Mouse (Mus musculus) liver, embryonic 14.5 days (tissue): ENCODE data around the gene Cnih2. TPM values are rescaled to one million over a fixed set of nuclear protein-coding genes. Genes with fewer than 3 reads are reported as not detected.
A peak's percentile ranks its signal among the peaks of the same experiment; 100 is the strongest.

Experiments used
- ATAC-seq: fragments of 200-750 bp; cut with Nextera tagmentation; 2 replicates; pipeline ENCODE4 v1.8.0; 2017; ENCODE audit warnings: moderate number of reproducible peaks, mild to moderate bottlenecking, moderate library complexity; ENCODE audit not compliant: insufficient read depth
- DNase-seq, 3 experiments: peaks; one replicate each; pipeline ENCODE4 v3.0.0-alpha.2; 2012 to 2013; ENCODE audit warnings: low read depth in 3 of 3, low spot score in 3 of 3
- H3K27ac ChIP-seq: fragments of 300-500 bp; sonication (generic); 2 replicates; pipeline ENCODE4 v1.5.1; 2014; ENCODE audit warnings: moderate library complexity, mild to moderate bottlenecking, control low read depth, inconsistent platforms
- H3K27me3 ChIP-seq: fragments of 300-500 bp; sonication (generic); 2 replicates; pipeline ENCODE4 v1.6.1; 2014; ENCODE audit warnings: mild to moderate bottlenecking, low read length, moderate library complexity; ENCODE audit not compliant: control insufficient read depth, insufficient read depth
- H3K36me3 ChIP-seq: fragments of 300-500 bp; sonication (generic); replicated peaks from 2 replicates; pipeline ENCODE4 v1.6.1; 2014; ENCODE audit warnings: low read depth; ENCODE audit not compliant: control insufficient read depth, insufficient read depth
- H3K4me1 ChIP-seq, 2 experiments: fragments of 200-500 bp in 1 of 2; fragments of 300-500 bp in 1 of 2; sonication (generic) in 1 of 2; replicated peaks; 2 replicates each; pipeline ENCODE4 v1.6.1; 2012 to 2014; ENCODE audit warnings: antibody characterized with exemption in 1 of 2, inconsistent platforms in 1 of 2, low read length in 1 of 2; ENCODE audit not compliant: control insufficient read depth in 2 of 2, insufficient read depth in 2 of 2
- H3K4me2 ChIP-seq: fragments of 300-500 bp; sonication (generic); 2 replicates; pipeline ENCODE4 v1.6.1; 2014; ENCODE audit warnings: low read depth, mild to moderate bottlenecking, control low read depth, moderate library complexity
- H3K4me3 ChIP-seq, 2 experiments: fragments of 200-500 bp in 1 of 2; fragments of 300-500 bp in 1 of 2; sonication (generic) in 1 of 2; 2 replicates each; pipeline ENCODE4 v1.5.1; 2012 to 2014; ENCODE audit warnings: low read depth in 2 of 2, low read length in 2 of 2, mild to moderate bottlenecking in 2 of 2, control low read depth in 1 of 2, inconsistent platforms in 1 of 2, moderate library complexity in 1 of 2; ENCODE audit not compliant: insufficient read depth in 1 of 2
- H3K9ac ChIP-seq: fragments of 300-500 bp; sonication (generic); replicated peaks from 2 replicates; pipeline ENCODE4 v1.6.1; 2014; ENCODE audit warnings: mild to moderate bottlenecking, control low read depth, moderate library complexity
- H3K9me3 ChIP-seq: fragments of 300-500 bp; sonication (generic); 2 replicates; pipeline ENCODE4 v1.6.1; 2016; ENCODE audit warnings: low read length, mixed read lengths; ENCODE audit not compliant: control insufficient read depth
- CTCF ChIP-seq: IDR thresholded peaks from 2 replicates; pipeline ENCODE4 v1.5.1; 2016; ENCODE audit warnings: antibody characterized with exemption, low read depth, control low read depth
- EP300 ChIP-seq: IDR thresholded peaks from 2 replicates; pipeline ENCODE4 v1.6.1; 2016; ENCODE audit warnings: antibody characterized with exemption, low read depth
- WGBS: fragments of 180-500 bp; shearing (Covaris S2); extraction: QIAGEN DNeasy Blood & Tissue Kit; methylation state at CpG from one replicate; pipeline ENCODE4 v1.1.7; 2014; ENCODE audit not compliant: insufficient replicate concordance; 5-methylcytosine and 5-hydroxymethylcytosine counted together
- polyA plus RNA-seq, 2 experiments: library from polyadenylated mRNA; depleted of rRNA in 1 of 2; stranded (reverse) in 1 of 2; unstranded in 1 of 2; fragments of >200 nt; fragmentation: Nextera tagmentation in 1 of 2; extraction: Ambion mirVana in 1 of 2; gene quantifications; 2 replicates each; pipeline versions ENCODE4 v1.2.1 to v1.2.3; 2012 to 2014

Cnih2 gene
- polyA plus RNA-seq, 2 experiments = 0.50 to 0.63 TPM

DNA sequence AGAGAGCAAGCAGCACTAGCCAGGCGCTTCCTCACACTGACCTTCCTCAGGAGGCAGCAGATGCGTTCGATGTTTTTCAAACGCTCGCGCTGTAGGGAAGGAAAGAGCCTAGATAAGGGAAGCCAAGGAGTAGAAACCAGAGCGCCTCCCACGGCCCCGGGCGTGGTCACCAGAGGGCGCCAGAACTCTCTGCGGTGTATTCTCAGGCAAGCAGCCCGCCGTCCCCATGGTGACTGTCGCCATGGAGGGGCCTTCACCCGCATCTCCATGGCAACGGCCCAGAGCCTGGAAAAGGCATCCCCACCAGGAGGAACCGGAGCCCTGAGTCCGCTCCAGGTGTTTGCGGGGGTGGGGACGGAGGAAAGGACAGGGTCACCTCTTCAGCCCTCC is 4.1 kb downstream of the Cnih2 start:
- no peaks in the 10 kb centered on the region for H3K36me3 ChIP-seq
- peak; percentile 69 for ATAC-seq
- H3K4me3 ChIP-seq = no peak overlapping the region
- H3K4me2 ChIP-seq = no peak overlapping the region
- peaks cover 4 to 13% of the 10 kb centered on the region in 2 experiments for H3K4me1 ChIP-seq
- H3K9me3 ChIP-seq = no peaks in the 10 kb centered on the region
- under 1% methylated on average over 21 of the region's 21 CpGs for WGBS
- no peak overlapping the region for H3K27ac ChIP-seq
- TF ChIP-seq CTCF = peak; percentile 94
- TF ChIP-seq EP300 = no peak
- no peak overlapping the region for H3K9ac ChIP-seq
- DNase-seq = peak; percentile 68 to 72 (median 69)
- H3K27me3 ChIP-seq = no peaks in the 10 kb centered on the region; the same call in none of the 2 replicates

DNA sequence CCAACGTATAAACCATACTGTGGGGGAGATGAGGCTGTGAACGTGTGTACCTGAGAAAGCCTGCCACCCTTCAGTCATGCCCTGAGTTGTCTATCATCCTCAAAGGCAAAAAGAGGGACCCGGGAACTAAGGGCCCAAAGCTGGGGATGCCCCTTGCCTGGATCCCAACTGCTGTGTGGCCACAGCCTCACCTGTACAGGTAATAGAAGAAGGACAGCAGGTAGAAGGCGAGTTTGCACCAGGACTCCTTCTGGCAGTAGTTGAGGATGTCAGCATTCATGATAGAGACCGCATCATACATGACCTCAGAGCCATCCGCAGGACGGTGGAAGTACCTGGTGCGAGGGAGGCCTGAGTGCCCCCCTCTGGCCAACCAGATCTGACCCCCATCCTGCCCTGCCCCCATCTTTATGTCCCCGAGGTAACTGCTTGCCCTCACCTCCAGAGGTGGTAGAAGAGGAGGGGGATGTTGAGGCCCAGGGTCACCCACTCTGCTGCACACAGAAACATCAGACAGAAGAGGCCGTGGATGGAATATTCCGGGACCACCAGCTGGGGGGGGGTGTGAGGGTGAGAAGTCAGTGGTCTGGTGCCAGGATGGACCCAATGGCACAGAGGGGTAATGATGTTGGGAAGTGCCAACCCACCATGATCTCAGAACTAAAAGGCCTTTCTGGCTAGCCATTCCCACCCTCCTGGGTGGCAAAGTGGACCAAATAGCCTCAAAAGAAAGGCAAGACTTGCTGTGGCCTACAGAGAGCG is 4.7 kb downstream of the Cnih2 start:
- no peak for ATAC-seq
- Histone ChIP-seq H3K9me3 (no peaks in the 10 kb centered on the region), H3K4me1 (peaks cover 7 to 17% of the 10 kb centered on the region in 2 experiments), H3K27me3 (no peaks in the 10 kb centered on the region; the same call in none of the 2 replicates), H3K36me3 (no peaks in the 10 kb centered on the region), H3K9ac (no peak overlapping the region), H3K27ac (no peak overlapping the region), H3K4me2 (no peak overlapping the region), H3K4me3 (no peak overlapping the region)
- no peak for TF ChIP-seq EP300
- TF ChIP-seq CTCF = no peak
- WGBS = 63% methylated on average over 12 of the region's 12 CpGs
- DNase-seq = no peak

DNA sequence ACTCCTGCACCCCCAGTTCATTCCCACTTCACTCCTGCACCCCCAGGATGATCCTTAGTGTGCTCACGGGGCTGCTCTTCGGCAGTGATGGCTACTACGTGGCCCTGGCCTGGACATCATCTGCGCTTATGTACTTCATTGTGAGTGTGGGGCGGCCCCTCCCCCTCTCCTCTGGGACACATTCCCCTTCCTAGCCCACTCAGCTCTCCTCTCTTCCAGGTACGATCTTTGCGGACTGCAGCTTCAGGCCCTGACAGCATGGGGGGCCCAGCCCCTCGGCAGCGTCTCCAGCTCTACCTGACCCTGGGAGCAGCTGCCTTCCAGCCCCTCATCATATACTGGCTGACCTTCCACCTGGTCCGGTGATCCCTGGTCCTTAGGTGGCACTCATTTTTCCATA is 6.2 kb downstream of the Cnih2 start:
- Histone ChIP-seq H3K27ac (no peak overlapping the region), H3K9ac (no peak overlapping the region), H3K36me3 (no peaks in the 10 kb centered on the region), H3K9me3 (no peaks in the 10 kb centered on the region), H3K4me1 (peaks cover 10 to 19% of the 10 kb centered on the region in 2 experiments), H3K27me3 (no peaks in the 10 kb centered on the region; the same call in 1 of the 2 replicates), H3K4me2 (no peak overlapping the region), H3K4me3 (no peak overlapping the region)
- whole genome bisulfite sequencing = 90% methylated on average over 10 of the region's 10 CpGs
- TF ChIP-seq CTCF (no peak), EP300 (no peak)
- ATAC-seq = no peak
- DNase-seq = no peak

DNA sequence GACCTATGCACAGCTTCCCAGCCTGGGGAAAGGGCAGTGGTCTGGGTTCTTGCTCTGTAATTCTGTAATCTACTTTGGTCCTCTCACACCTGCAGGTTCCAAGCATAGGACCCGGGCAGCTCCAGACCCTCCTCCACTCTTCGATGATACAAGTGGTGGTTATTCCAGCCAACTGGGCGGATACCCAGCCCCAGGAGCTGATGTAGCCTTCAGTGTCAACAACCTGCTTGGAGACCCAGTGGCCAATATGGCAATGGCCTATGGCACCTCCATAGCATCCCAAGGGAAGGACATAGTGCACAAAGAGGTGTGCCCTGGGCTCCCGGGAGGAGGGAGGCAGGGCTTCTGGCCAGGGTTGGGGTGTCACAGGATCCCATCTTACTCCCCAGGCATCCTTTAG is 9.0 kb downstream of the Cnih2 start:
- H3K27me3 ChIP-seq = peaks cover 22% of the 10 kb centered on the region
- no peak overlapping the region for H3K27ac ChIP-seq
- H3K4me1 ChIP-seq = peaks cover 10 to 12% of the 10 kb centered on the region in 2 experiments
- no peak for DNase-seq
- no peaks in the 10 kb centered on the region for H3K9me3 ChIP-seq
- WGBS = 77% methylated on average over 4 of the region's 4 CpGs
- TF ChIP-seq EP300 = no peak
- H3K4me3 ChIP-seq = peak overlapping the region; percentile 79 to 97; a peak in 3 of 4 replicates
- no peak overlapping the region for H3K9ac ChIP-seq
- H3K4me2 ChIP-seq = peak overlapping the region; percentile 73
- no peak for ATAC-seq
- no peaks in the 10 kb centered on the region for H3K36me3 ChIP-seq

DNA sequence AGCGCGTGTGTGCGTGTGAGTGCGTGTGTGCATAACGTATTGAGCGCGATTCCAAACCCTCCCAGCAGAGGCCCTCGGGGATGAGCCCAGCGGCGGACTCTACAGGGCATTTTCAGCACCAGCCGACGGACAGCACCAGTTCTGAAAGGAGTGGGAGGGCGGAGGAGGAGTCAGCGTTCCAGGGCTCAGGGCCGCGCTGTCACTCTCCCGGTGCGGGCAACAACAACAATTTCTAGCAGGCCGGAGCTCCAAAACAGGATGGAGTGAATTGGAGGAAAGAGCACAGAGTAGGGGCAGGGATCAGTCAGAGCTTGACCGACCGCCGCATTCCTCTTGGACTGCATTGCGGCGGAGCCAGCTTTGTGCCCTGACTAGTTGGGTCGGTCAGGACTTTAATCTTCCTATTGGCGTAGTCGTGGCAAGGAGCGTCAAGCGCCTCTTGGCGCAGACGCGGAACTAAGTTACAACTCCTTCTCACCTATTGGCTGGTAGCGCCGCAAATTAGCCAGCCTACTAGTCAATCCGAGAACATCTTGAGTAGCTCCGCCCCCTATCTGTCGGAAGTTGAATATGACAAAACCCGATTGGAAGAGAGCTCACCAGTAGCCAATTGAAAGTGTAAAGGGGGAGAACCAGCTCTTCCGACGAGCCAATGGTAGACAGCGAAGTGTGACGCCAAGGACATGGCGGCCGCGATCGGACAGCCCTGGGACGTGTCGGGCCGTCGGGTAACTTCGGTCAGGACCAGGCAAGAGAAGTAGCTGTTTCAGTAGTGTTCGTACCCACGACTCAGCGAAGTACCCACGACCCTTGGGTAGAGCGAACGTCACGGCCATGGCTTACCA is 10.2 kb downstream of the Cnih2 start, which contains the start of gene Yif1a:
Yif1a (plus strand) TSS at position 655 of the 845 bp plus-strand sequence.
- Histone ChIP-seq H3K4me1 (peaks cover 10% of the 10 kb centered on the region in 2 experiments), H3K27me3 (peaks cover 34% of the 10 kb centered on the region), H3K9me3 (no peaks in the 10 kb centered on the region), H3K4me3 (peak within 1 kb of the TSS; percentile 79 to 97), H3K36me3 (no peaks in the 10 kb centered on the region), H3K9ac (peak within 1 kb of the TSS; percentile 76), H3K4me2 (peak within 1 kb of the TSS; percentile 73), H3K27ac (peak within 1 kb of the TSS; percentile 77)
- DNase-seq = peak; percentile 98
- under 1% methylated on average over 58 of the region's 58 CpGs for WGBS
- TF ChIP-seq CTCF = peak; percentile 78
- no peak for TF ChIP-seq EP300
- peak; percentile 90 for ATAC-seq
